Mouse (Mus musculus) forebrain, embryonic 16.5 days (tissue): ENCODE measurements around the gene Tsg101. TPM values are rescaled to one million over a fixed set of nuclear protein-coding genes. Genes with fewer than 3 reads are reported as not detected.

Experiments used
- ATAC-seq: fragments of 200-750 bp; cut with Nextera tagmentation; 2 replicates; pipeline ENCODE4 v1.8.0; 2017; ENCODE audit warnings: mild to moderate bottlenecking, moderate library complexity
- H3K27ac ChIP-seq: fragments of 300-500 bp; sonication (generic); 2 replicates; pipeline ENCODE4 v1.5.1; 2014; ENCODE audit warnings: low read length, control low read depth
- H3K27me3 ChIP-seq: fragments of 300-500 bp; sonication (generic); replicated peaks from 2 replicates; pipeline ENCODE4 v1.6.1; 2014; ENCODE audit warnings: low read length; ENCODE audit not compliant: control insufficient read depth, insufficient read depth
- H3K36me3 ChIP-seq: fragments of 300-500 bp; sonication (generic); 2 replicates; pipeline ENCODE4 v1.6.1; 2014; ENCODE audit not compliant: control insufficient read depth, insufficient read depth
- H3K4me1 ChIP-seq: fragments of 300-500 bp; sonication (generic); replicated peaks from 2 replicates; pipeline ENCODE4 v1.6.1; 2014; ENCODE audit warnings: low read length; ENCODE audit not compliant: control insufficient read depth, insufficient read depth
- H3K4me2 ChIP-seq: fragments of 300-500 bp; sonication (generic); 2 replicates; pipeline ENCODE4 v1.6.1; 2014; ENCODE audit warnings: mild to moderate bottlenecking, low read length, control low read depth
- H3K4me3 ChIP-seq: fragments of 300-500 bp; sonication (generic); replicated peaks from 2 replicates; pipeline ENCODE4 v1.5.1; 2014; ENCODE audit warnings: mild to moderate bottlenecking, low read length, control low read depth
- H3K9ac ChIP-seq: fragments of 300-500 bp; sonication (generic); replicated peaks from 2 replicates; pipeline ENCODE4 v1.6.1; 2014; ENCODE audit warnings: low read depth, low read length, control low read depth
- H3K9me3 ChIP-seq: fragments of 300-500 bp; sonication (generic); 2 replicates; pipeline ENCODE4 v1.6.1; 2016; ENCODE audit warnings: low read length; ENCODE audit not compliant: control insufficient read depth
- WGBS: fragments of 180-500 bp; shearing (Covaris S2); extraction: QIAGEN DNeasy Blood & Tissue Kit; methylation state at CpG from one replicate; pipeline ENCODE4 v1.1.7; 2014; 5-methylcytosine and 5-hydroxymethylcytosine counted together
- polyA plus RNA-seq: library from polyadenylated mRNA; unstranded; fragments of >200 nt; fragmentation: Nextera tagmentation; extraction: Ambion mirVana; gene quantifications from 2 replicates; pipeline ENCODE4 v1.2.1, GENCODE M21; 2015

Tsg101 gene
- 424 and 426 TPM in 2 replicates for polyA plus RNA-seq

- H3K4me3 ChIP-seq = peak within 1 kb of the TSS; percentile 99
- H3K27me3 ChIP-seq = no peaks in the 10 kb centered on the region
- H3K36me3 ChIP-seq = peaks cover 2% of the 10 kb centered on the region
- under 1% methylated on average over 74 of the region's 75 CpGs for WGBS
- H3K9me3 ChIP-seq = no peaks in the 10 kb centered on the region
- peaks cover 28% of the 10 kb centered on the region for H3K4me1 ChIP-seq
- H3K9ac ChIP-seq = peak within 1 kb of the TSS; percentile 89
- peak; percentile 96 for ATAC-seq
- H3K27ac ChIP-seq = peak within 1 kb of the TSS; percentile 92
- peak within 1 kb of the TSS; percentile 90 for H3K4me2 ChIP-seq
Observed at GRCm38 (mm10) chr7:46919551-46920176, at the start of gene Tsg101. Gene Tsg101, minus strand, starts transcription at chr7:46919969.

DNA sequence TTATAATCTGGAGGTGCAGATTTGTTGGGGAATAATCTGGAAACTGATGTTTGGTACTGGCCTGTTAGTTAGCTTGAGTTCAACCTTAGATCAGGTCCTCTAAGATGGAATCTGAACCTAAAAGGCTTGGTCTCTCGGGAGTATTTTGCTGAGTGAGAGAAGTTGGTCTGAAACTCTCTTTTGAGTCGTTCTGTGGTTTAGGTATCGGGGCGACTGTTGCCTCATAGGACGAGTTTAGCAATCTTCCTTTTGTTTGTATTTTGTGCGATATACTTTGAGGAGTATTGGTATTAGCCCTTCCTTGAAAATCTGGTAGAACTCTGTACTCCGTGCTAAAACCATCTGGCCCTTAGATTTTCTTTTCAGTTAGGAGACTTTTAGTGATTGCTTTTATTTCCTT lies 44.3 kb upstream of the Tsg101 start:
- no peak overlapping the region for H3K27ac ChIP-seq
- H3K4me3 ChIP-seq = no peak overlapping the region
- H3K36me3 ChIP-seq = no peaks in the 10 kb centered on the region
- 90% methylated on average over 7 of the region's 7 CpGs for WGBS
- H3K4me1 ChIP-seq = peaks cover 8% of the 10 kb centered on the region
- ATAC-seq = no peak
- H3K27me3 ChIP-seq = 0 out of 2 replicates have a peak, but pooled peaks cover 2% of the 10 kb centered on the region
- no peak overlapping the region for H3K9ac ChIP-seq
- no peaks in the 10 kb centered on the region for H3K9me3 ChIP-seq
- H3K4me2 ChIP-seq = no peak overlapping the region

DNA sequence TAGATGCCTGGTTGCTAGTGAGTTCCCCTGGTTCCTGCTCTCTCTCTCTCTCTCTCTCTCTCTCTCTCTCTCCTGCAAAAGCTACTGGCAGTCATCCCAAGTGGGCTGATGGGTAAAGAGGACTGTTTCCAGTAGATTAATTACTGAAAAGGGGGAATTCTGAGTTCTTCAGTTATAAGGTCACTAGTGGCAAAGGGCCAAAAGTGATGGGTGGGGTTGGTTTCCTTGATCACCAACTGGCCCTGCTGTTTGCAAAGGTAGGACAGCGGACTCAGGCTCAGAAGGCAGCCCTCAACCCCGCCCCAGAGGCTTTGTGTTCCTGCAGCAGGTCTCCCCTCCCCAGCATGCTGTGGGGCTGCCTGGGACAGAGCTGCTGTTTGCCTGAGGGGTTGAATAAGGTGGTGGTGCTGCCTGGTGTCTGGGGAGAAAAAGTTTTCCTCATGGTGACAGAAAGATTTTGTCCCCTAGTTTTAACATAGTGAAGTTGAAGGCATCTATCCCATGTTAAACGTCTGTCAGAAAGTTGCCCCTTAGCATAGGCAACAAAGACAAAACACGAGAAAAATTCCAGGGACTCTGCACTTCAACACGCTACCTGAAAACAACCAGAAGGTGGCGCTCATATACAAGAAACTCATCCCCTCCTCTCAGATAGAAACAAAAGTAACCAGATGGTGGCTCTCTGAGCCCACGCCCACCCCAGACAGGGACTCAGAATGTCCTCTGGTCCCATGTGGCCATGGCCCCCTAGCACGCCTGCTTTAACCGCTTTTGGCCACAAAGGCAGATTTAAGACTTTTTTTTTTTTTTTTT lies 43.2 kb upstream of the Tsg101 start:
- WGBS = 1% methylated on average over 9 of the region's 9 CpGs
- Histone ChIP-seq H3K36me3 (no peaks in the 10 kb centered on the region), H3K4me2 (peak overlapping the region; percentile 6), H3K9me3 (no peaks in the 10 kb centered on the region), H3K4me3 (no peak overlapping the region), H3K27me3 (0 out of 2 replicates have a peak, but pooled peaks cover 2% of the 10 kb centered on the region), H3K4me1 (peaks cover 10% of the 10 kb centered on the region), H3K27ac (peak overlapping the region; percentile 64), H3K9ac (peak overlapping the region; percentile 6)
- ATAC-seq = peak; percentile 78

- H3K4me2 ChIP-seq = no peak overlapping the region
- peaks cover 18% of the 10 kb centered on the region for H3K4me1 ChIP-seq
- no peak for ATAC-seq
- no peaks in the 10 kb centered on the region for H3K36me3 ChIP-seq
- no peak overlapping the region for H3K9ac ChIP-seq
- H3K4me3 ChIP-seq = no peak overlapping the region
- H3K27me3 ChIP-seq = 0 out of 2 replicates have a peak, but pooled peaks cover 2% of the 10 kb centered on the region
- H3K27ac ChIP-seq = no peak overlapping the region; the same call in 1 of the 2 replicates
- H3K9me3 ChIP-seq = no peaks in the 10 kb centered on the region
Observed at GRCm38 (mm10) chr7:46962132-46962531, 42.4 kb upstream of the Tsg101 start.

GRCm38 (mm10) chr7:46960991-46961390 lies 41.2 kb upstream of the Tsg101 start:
- no peaks in the 10 kb centered on the region for H3K9me3 ChIP-seq
- no peak for ATAC-seq
- H3K4me3 ChIP-seq = no peak overlapping the region
- no peaks in the 10 kb centered on the region for H3K36me3 ChIP-seq
- 0 out of 2 replicates have a peak, but pooled peaks cover 2% of the 10 kb centered on the region for H3K27me3 ChIP-seq
- H3K4me2 ChIP-seq = no peak overlapping the region
- H3K27ac ChIP-seq = no peak overlapping the region
- H3K9ac ChIP-seq = no peak overlapping the region
- 69% methylated on average over 3 of the region's 3 CpGs for WGBS
- peaks cover 19% of the 10 kb centered on the region for H3K4me1 ChIP-seq

DNA sequence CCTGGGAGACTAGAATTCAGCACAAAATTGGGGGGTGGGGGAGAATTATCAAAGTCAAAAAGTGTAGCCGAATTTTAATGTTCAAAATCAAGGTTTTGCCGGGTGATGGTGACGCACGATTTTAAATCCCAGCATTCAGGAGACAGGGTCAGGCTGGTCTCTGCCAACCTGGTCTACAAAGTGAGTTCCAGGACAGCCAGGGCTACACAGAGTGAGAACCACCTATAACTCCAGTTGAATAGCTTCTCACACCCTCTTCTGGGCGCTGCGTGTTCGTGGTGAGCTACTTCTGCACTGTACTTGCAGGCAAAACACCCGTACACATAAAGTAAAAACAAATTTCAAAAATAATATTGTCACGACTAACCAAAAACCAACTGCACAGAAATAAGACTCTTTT lies 39.1 kb upstream of the Tsg101 start:
- 18% methylated on average over 9 of the region's 9 CpGs for WGBS
- ATAC-seq = peak; percentile 20; the same call in 1 of the 2 replicates
- Histone ChIP-seq H3K4me3 (peak overlapping the region; percentile 74), H3K27me3 (0 out of 2 replicates have a peak, but pooled peaks cover 2% of the 10 kb centered on the region), H3K4me1 (peaks cover 19% of the 10 kb centered on the region), H3K36me3 (peaks cover 7% of the 10 kb centered on the region), H3K27ac (no peak overlapping the region), H3K9ac (peak overlapping the region; percentile 69), H3K9me3 (no peaks in the 10 kb centered on the region), H3K4me2 (peak overlapping the region; percentile 93)

DNA sequence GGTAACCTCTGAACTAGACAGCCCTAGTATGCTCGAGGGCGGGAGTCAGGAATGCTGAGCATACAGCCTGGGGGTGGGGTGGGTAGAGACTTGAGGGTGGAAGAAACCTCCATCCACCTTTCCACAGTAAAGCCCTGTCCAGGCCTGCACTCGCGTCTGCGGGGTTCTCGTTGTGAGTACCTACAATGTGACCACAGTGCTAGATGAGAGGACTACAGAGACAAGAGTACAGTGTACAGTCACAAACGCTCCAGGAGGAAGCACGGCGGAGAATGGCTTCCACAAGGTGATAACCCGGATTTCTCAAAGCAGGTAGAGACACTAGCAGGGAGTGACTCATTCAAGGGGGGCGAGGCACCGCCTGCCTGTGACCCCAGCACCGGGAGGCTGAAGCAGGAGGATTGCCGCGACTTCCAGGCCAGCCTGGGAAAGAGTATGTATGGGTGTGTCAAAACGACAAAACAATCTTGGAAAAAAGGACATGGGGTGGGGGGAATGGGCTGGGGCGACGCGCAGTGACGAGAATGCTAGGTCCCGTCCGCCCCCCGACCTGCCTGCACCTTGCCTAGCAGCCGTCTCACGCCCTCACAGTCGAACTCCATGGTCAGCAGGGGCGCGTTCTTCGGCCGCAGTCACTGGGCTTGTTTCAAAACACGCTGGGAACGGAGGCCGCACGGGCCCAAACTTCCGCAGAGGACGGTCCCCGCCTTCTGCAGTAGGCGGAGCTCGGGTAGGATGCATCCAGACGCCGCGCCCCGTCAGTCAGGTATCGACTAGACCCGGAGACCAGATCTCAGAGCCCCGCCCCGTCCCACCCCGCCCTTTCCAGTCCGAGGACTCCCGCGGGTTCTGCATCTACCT lies 38.3 kb upstream of the Tsg101 start, which contains the start of gene Uevld:
Gene Uevld (minus strand): TSS at position 697 of the 861 bp plus-strand sequence.
- peak; percentile 92 for ATAC-seq
- Histone ChIP-seq H3K27ac (peak within 1 kb of the TSS; percentile 23; the same call in 1 of the 2 replicates), H3K27me3 (0 out of 2 replicates have a peak, but pooled peaks cover 2% of the 10 kb centered on the region), H3K9me3 (no peaks in the 10 kb centered on the region), H3K9ac (peak within 1 kb of the TSS; percentile 69), H3K4me1 (peaks cover 15% of the 10 kb centered on the region), H3K4me2 (peak within 1 kb of the TSS; percentile 93), H3K4me3 (peak within 1 kb of the TSS; percentile 74), H3K36me3 (peaks cover 12% of the 10 kb centered on the region)
- 1% methylated on average over 51 of the region's 51 CpGs for WGBS

DNA sequence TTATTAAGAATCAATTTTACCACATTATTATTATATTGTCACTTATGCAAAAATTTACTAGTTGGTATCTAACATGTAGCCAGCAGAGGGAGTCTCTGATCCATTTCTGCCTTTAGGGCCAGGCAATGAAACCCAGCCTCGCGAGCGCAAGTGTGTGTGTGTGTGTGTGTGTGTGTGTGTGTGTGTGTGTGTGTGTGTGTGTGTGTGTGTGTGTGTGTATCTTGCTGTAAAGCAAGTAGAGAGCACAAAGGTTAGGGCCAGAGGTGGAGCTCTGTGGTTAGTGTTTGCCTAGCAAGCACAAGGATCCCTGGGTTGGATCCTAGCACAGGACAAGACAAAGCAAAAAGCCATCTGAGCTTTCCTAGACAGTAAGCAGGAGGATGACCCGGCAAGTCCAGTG lies 16.1 kb upstream of the Tsg101 start:
- Histone ChIP-seq H3K36me3 (peaks cover 21% of the 10 kb centered on the region), H3K4me1 (no peaks in the 10 kb centered on the region), H3K27me3 (no peaks in the 10 kb centered on the region), H3K4me2 (no peak overlapping the region), H3K9me3 (no peaks in the 10 kb centered on the region), H3K27ac (no peak overlapping the region), H3K4me3 (no peak overlapping the region), H3K9ac (no peak overlapping the region)
- ATAC-seq = peak; percentile 31; the same call in 1 of the 2 replicates
- WGBS = 40% methylated on average over 4 of the region's 4 CpGs
